Mouse (Mus musculus) frontal cortex, adult (tissue): ENCODE measurements at regions not wholly inside any gene's neighbourhood (a gene's known extent, or its start where the extent isn't known, plus 50 kb on each side); places are given as distances from the start of the nearest gene placed in this dataset.

Source experiments
- ATAC-seq: cut with Nextera tagmentation; 2 replicates; pipeline ENCODE4 v1.9.2; 2017; ENCODE audit warnings: mild to moderate bottlenecking, moderate library complexity, mixed read lengths; ENCODE audit not compliant: low TSS enrichment

GRCm38 (mm10) chr12:96748868-96749615 is 1057.0 kb downstream of the Flrt2 start:
- no peak for ATAC-seq

- no peak for ATAC-seq
These were observed 1062.7 kb downstream of the Flrt2 start for GRCm38 (mm10) chr12:96754714-96755113.

- ATAC-seq = no peak
These were observed 1071.1 kb downstream of the Flrt2 start for GRCm38 (mm10) chr12:96763153-96763552.

- ATAC-seq = no peak
These were observed 1071.6 kb downstream of the Flrt2 start for GRCm38 (mm10) chr12:96763621-96764020.

GRCm38 (mm10) chr12:96764186-96764585 is 1072.2 kb downstream of the Flrt2 start:
- no peak for ATAC-seq

GRCm38 (mm10) chr12:96771222-96771621 is 1079.2 kb downstream of the Flrt2 start:
- ATAC-seq = no peak

- ATAC-seq = no peak
These were observed 1129.3 kb downstream of the Flrt2 start for GRCm38 (mm10) chr12:96821376-96821775.

- ATAC-seq = peak; percentile 94
These were observed 1136.4 kb downstream of the Flrt2 start for GRCm38 (mm10) chr12:96828415-96828814.
